Mouse (Mus musculus) kidney, adult 18-20 months (tissue): ENCODE measurements around the gene Alkbh7.

Experiments used
- DNase-seq: peaks from one replicate; pipeline ENCODE4 v3.0.0; 2021

The Alkbh7 gene

GRCm38 (mm10) chr17:57031661-57032420 is 34.7 kb downstream of the Alkbh7 start:
- peak; percentile 100 for DNase-seq

GRCm38 (mm10) chr17:57032854-57033253 is 35.7 kb downstream of the Alkbh7 start:
- no peak for DNase-seq

GRCm38 (mm10) chr17:57038978-57039377 is 41.8 kb downstream of the Alkbh7 start:
- no peak for DNase-seq

GRCm38 (mm10) chr17:57041554-57041953 is 44.4 kb downstream of the Alkbh7 start, which contains the start of gene Slc25a41:
TSS of gene Slc25a41 (minus strand) at chr17:57041654.
- DNase-seq, result no peak

DNA sequence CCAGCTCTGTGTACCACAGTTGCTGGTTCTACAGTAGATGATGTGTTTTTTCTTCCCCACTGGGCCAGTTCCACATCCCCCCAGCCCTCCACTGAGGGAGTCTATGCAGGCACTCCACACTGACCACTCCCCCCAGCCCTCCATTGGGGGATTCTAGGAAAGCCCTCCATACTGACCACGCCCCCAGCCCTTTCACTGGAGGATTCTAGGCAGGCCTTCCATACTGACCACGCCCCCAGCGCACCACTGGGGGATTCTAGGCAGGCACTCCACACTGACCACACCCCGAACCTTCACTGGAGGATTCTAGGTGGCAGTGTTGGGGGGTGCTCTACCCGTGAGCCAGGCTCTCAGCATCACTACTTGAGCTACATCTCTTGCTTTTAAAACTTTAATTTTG is 50.3 kb downstream of the Alkbh7 start:
- no peak for DNase-seq

DNA sequence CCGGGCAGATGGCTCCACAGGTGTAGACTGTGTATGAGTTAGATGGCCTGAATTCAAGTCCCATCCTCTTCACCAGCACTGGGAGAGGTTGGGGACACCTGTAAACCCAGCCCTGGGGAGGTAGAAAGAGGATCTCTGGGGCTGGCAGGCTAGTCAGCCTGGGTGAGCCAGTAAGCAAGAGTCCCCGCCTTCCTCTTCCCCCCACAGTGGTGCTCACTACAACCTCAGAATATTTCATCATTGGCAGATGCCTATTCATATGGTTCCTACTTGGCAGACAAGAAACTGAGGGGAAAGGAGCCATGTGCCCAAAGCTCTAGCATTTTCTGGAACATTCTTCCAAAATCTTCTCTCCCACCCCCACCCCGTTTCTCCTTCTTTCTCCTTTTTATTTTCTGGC is 51.7 kb downstream of the Alkbh7 start:
- DNase-seq, result no peak
